Mouse (Mus musculus): ENCODE data around the gene Fam185a. TPM values are rescaled to one million over a fixed set of nuclear protein-coding genes. Genes with fewer than 3 reads are reported as not detected.

Gene Fam185a
- total RNA-seq, 2 experiments from 2014 or later: 14.7 to 17.2 TPM

DNA sequence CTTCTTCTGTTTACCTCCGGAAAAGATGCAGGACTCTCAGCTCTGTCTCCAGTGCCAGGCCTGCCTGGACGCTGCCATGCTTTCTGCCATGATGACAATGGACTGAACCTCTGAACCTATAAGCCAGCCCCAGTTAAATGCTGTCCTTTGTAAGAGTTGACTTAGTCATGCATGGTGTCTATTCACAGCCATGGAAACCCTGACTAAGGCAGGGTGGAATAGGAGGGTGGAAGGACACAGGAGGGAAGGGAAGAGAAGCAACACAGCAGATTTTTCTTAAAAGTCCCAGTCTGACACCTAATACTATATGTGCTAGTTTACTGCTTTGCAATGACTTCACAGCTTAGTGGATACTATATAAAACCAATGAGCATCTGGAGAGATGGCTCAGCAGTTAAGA is 66.7 kb downstream of the Fam185a start:
- ATAC-seq (replicated peaks; ENCODE audit: poor library complexity): no peak

- ATAC-seq (replicated peaks; ENCODE audit: poor library complexity): no peak
Measured at GRCm38 (mm10) chr5:21492213-21492612, 67.5 kb downstream of the Fam185a start.

DNA sequence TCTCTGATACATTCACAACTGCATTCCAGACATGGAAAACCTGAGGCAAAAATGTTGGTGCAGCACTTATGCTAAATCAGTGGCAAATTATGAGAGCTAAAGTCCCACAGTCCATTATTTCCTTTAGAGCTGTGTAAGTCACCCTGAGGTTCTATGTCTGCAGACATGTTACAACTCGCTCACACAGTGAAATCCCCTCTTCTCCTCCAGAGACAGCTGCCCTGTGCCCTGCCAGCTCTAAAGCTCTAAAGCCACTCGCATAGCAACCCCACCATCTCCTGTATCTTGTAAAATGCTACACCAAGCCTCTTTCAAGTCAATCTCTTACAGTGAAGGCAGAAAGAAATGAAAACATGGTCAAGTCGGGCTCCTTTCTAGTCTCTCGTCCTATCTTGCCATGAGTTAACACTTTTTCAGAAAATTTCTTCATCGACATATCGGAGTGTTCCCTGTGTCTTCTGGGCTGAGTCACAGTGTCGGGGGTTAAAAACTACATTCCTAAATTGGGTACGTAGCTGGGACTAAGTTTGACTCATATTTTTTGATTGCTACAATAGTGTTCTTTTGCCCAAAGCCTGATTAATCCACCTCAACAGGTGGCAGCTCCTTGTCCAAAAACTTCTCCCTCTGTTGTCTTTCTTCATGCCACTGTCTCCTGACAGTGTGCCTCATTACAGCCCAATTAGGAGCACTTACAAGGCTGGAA is 68.7 kb downstream of the Fam185a start:
- no peak for ATAC-seq (replicated peaks; ENCODE audit: poor library complexity)

- no peak for ATAC-seq (replicated peaks; ENCODE audit: poor library complexity)
Measured at GRCm38 (mm10) chr5:21494781-21495180, 70.0 kb downstream of the Fam185a start.

- no peak for ATAC-seq (replicated peaks; ENCODE audit: poor library complexity)
Measured at GRCm38 (mm10) chr5:21496321-21496720, 71.6 kb downstream of the Fam185a start.

- ATAC-seq (replicated peaks; ENCODE audit: poor library complexity): no peak
Measured at GRCm38 (mm10) chr5:21496881-21497280, 72.1 kb downstream of the Fam185a start.

DNA sequence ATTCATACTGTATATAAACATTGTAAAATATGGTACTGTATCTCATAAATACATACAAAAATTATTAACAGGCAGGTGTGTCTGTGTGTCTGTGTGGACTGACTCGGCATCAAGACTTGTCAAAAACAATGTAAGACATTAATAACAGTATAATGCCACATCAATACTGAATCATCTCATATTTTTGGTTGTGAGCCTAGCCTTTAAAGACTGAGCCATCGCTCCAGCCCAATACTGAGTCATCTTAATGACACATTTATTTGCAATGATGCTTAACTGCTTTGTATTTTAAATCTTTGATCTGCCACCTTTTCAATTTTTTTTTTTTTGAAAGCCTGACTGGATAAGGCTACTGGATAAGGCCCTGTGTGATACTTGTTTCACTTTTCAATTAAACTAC is 73.7 kb downstream of the Fam185a start:
- no peak for ATAC-seq (replicated peaks; ENCODE audit: poor library complexity)

DNA sequence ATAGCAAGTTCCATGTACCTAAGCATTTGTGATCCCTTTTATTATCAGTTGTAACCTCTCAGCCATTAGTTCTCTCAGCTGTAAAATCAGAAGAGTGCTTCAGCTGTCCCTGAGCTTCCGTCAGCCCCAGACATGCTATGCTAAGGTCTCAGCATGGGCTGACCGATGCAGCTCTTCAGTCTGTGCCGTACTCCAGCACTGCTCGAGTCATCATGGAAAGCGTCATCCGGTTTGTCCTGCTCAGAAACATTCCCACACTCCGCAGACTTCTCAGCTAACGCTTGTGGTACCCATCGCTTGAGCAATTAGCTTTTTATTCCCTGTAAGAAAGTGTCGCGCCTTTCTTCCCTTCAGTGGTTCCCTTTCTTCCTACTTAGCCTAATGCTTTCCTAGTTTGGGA is 74.2 kb downstream of the Fam185a start:
- ATAC-seq (replicated peaks; ENCODE audit: poor library complexity): no peak

GRCm38 (mm10) chr5:21500133-21500532 is 75.4 kb downstream of the Fam185a start:
- no peak for ATAC-seq (replicated peaks; ENCODE audit: poor library complexity)

DNA sequence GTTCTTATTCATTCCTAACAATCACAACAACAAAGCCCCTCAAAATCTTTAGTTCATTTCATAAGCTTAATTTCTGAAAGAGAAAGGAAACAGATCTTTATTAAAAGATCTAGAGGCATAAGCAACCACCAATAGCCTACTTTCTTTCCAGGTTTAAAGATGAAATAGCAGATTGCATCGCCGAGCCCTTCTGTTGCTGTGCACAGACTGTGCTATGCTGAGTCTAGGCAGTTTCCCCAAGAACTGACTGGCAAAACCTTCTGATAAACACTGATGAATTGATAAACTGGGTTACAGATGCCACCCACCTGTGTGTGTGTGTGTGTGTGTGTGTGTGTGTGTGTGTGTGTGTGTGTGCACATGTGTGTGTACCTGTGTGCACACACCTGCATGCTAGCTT is 76.2 kb downstream of the Fam185a start:
- no peak for ATAC-seq (replicated peaks; ENCODE audit: poor library complexity)

- ATAC-seq (replicated peaks; ENCODE audit: poor library complexity): no peak
Measured at GRCm38 (mm10) chr5:21502936-21503610, 78.3 kb downstream of the Fam185a start.

- ATAC-seq (replicated peaks; ENCODE audit: poor library complexity): peak; percentile 54; the same call in 1 of the 2 replicates
Measured at GRCm38 (mm10) chr5:21505159-21505558, 80.4 kb downstream of the Fam185a start.

GRCm38 (mm10) chr5:21506887-21507286 is 82.1 kb downstream of the Fam185a start:
- ATAC-seq (replicated peaks; ENCODE audit: poor library complexity): no peak

GRCm38 (mm10) chr5:21509801-21510200 is 85.0 kb downstream of the Fam185a start:
- ATAC-seq (replicated peaks; ENCODE audit: poor library complexity): peak; percentile 58

GRCm38 (mm10) chr5:21513363-21513762 is 88.6 kb downstream of the Fam185a start:
- ATAC-seq (replicated peaks; ENCODE audit: poor library complexity): no peak

DNA sequence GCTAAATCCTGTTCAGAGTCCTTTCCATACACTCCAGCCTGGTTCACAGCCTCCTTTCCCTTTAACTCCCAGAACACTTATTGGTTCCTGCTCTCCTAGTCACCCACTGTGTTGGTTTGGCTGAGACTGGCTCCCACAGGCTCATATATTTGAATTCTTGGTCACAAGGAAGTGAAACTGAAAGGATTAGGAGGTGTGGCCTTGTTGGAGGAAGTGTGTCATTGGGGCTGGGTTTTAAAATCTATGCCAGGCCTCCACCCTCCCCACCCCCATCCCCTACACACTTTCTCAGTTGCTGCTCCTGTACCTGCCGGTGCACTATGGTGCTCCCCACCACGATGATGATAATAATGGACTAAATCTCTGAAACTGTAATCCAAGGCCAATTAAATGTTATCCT is 92.8 kb downstream of the Fam185a start:
- ATAC-seq (replicated peaks; ENCODE audit: poor library complexity): peak; percentile 89

GRCm38 (mm10) chr5:21518207-21518606 is 93.4 kb downstream of the Fam185a start:
- ATAC-seq (replicated peaks; ENCODE audit: poor library complexity): no peak

- ATAC-seq (replicated peaks; ENCODE audit: poor library complexity): no peak
Measured at GRCm38 (mm10) chr5:21519166-21519565, 94.4 kb downstream of the Fam185a start.

DNA sequence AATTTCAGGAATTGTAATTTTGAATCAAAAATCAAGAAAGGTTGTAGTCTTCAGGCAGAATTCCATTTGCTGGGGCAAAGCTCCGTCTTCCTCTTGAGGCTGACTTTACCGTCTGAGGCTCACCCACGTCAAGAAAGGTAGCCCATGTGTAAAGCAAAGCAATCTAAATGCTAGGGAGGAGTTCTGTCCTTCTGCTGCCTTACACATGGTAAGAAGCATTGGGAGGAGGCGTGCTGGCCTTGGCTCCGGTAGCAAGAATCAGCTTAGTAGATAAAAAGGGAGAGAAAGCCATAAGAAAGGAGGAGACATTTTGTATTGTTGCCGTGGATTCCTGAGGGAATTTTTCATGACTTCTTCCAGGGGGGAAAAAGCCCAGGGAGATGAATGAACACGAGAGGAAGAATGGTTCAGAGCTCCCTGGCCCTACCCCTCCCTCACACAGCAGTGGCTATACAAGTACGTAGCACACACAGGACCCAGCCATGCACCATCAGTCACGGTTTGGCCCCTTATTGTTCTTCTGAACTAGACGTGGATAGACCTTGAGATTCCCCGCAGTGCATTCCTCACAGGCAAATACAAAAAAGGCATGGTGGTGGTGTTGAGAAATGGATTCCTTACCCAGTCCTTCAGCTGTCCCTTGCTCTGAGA is 102.2 kb downstream of the Fam185a start:
- ATAC-seq (replicated peaks; ENCODE audit: poor library complexity): no peak

DNA sequence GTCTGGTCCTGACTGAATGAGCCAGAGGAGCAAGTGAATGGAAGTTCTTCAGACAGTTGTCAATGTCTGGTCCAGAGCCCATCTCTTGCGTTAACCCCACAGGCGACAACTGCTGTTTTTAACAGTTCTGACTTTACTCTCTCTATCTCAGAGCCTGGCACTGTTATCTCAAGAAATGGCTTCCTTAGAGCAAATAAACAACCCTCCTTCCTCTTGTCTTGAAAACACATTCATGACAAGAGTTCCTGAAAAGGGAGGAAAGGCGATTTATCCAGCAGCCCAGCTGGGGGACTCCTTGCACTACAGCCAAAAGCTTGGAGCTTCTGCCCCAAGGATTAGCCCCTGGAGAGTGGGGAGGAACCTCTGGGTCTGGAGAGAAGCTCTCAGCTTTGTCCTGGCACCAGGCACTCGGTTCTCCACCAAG is 102.7 kb downstream of the Fam185a start:
- 0 out of 2 replicates have a peak, but pooled peaks have one; percentile 21 for ATAC-seq (replicated peaks; ENCODE audit: poor library complexity)

DNA sequence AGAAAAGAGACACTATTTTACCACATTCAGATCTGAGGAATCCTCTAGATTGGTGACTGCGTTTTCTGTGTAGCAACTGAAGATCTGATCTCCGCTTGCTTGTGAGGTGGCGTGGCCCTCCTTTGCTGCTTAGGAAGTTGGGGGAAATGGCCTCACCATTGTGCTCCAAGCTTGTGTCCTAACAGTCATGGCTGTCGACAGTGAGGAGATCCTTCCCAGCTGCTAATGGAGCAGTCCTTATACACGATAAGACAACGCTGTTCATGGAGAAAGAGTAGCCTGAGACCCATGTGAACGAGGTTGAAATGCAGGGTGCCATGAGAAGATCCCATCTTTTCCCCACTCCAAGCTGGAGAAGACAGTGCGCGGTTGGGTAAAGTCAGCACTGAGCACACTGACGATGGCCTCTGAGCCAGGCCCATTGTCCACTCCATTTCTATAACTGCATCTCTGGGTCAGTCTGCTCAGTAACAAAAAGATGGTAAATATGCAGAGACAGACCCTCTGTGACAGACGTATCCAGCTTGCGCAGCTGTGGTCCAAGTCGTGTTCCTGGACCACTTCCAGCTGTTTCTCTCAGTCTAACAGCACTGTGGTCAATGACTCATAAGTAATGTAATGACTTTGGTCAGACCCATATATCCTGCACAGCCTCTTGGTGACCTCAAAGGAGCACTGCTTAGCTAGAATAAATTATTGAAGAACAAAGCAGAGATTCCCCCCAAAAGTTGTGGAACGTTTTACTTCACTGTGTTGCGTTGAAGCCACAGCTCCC is 103.5 kb downstream of the Fam185a start:
- ATAC-seq (replicated peaks; ENCODE audit: poor library complexity): peak; percentile 83

All from megakaryocyte progenitor cell, adult 5-6 weeks (primary cell).